Mouse (Mus musculus) forebrain, embryonic 11.5 days (tissue): ENCODE data around the gene Smarcd3. TPM values are rescaled to one million over a fixed set of nuclear protein-coding genes. Genes with fewer than 3 reads are reported as not detected.

ENCODE experiments used
- ATAC-seq: fragments of 200-750 bp; cut with Nextera tagmentation; replicated peaks from 2 replicates; pipeline ENCODE4 v1.8.0; 2017; ENCODE audit warnings: moderate TSS enrichment; ENCODE audit not compliant: low FRiP score
- DNase-seq: peaks from one replicate; pipeline ENCODE4 v3.0.0-alpha.2; 2017; ENCODE audit warnings: low spot score
- H3K27ac ChIP-seq: fragments of 300-500 bp; sonication (generic); 2 replicates; pipeline ENCODE4 v1.5.1; 2014; ENCODE audit warnings: low read depth, low read length
- H3K27me3 ChIP-seq: fragments of 300-500 bp; sonication (generic); 2 replicates; pipeline ENCODE4 v1.6.1; 2014; ENCODE audit warnings: mild to moderate bottlenecking, low read length, mixed read lengths; ENCODE audit not compliant: control insufficient read depth, insufficient read depth
- H3K36me3 ChIP-seq: fragments of 300-500 bp; sonication (generic); 2 replicates; pipeline ENCODE4 v1.6.1; 2014; ENCODE audit warnings: mild to moderate bottlenecking, low read length, moderate library complexity, mixed read lengths; ENCODE audit not compliant: control insufficient read depth, insufficient read depth
- H3K4me1 ChIP-seq: fragments of 300-500 bp; sonication (generic); replicated peaks from 2 replicates; pipeline ENCODE4 v1.6.1; 2014; ENCODE audit warnings: low read length, mixed read lengths; ENCODE audit not compliant: control insufficient read depth, insufficient read depth
- H3K4me2 ChIP-seq: fragments of 300-500 bp; sonication (generic); 2 replicates; pipeline ENCODE4 v1.6.1; 2014; ENCODE audit warnings: low read depth, mild to moderate bottlenecking, low read length, moderate library complexity, mixed read lengths; ENCODE audit not compliant: severe bottlenecking
- H3K4me3 ChIP-seq: fragments of 300-500 bp; sonication (generic); 2 replicates; pipeline ENCODE4 v1.5.1; 2014; ENCODE audit warnings: low read depth, low read length
- H3K9ac ChIP-seq: fragments of 300-500 bp; sonication (generic); 2 replicates; pipeline ENCODE4 v1.6.1; 2014; ENCODE audit warnings: low read length
- H3K9me3 ChIP-seq: fragments of 300-500 bp; sonication (generic); 2 replicates; pipeline ENCODE4 v1.6.1; 2016; ENCODE audit warnings: low read length, mixed read lengths; ENCODE audit not compliant: control insufficient read depth
- WGBS: fragments of 180-500 bp; shearing (Covaris S2); extraction: QIAGEN DNeasy Blood & Tissue Kit; methylation state at CpG from one replicate; pipeline ENCODE4 v1.1.7; 2014; 5-methylcytosine and 5-hydroxymethylcytosine counted together
- polyA plus RNA-seq: library from polyadenylated mRNA; unstranded; fragments of >200 nt; fragmentation: Nextera tagmentation; extraction: Ambion mirVana; gene quantifications from 2 replicates; pipeline ENCODE4 v1.2.1, GENCODE M21; 2014

Smarcd3 gene
- 76.0 and 93.8 TPM in 2 replicates for polyA plus RNA-seq

DNA sequence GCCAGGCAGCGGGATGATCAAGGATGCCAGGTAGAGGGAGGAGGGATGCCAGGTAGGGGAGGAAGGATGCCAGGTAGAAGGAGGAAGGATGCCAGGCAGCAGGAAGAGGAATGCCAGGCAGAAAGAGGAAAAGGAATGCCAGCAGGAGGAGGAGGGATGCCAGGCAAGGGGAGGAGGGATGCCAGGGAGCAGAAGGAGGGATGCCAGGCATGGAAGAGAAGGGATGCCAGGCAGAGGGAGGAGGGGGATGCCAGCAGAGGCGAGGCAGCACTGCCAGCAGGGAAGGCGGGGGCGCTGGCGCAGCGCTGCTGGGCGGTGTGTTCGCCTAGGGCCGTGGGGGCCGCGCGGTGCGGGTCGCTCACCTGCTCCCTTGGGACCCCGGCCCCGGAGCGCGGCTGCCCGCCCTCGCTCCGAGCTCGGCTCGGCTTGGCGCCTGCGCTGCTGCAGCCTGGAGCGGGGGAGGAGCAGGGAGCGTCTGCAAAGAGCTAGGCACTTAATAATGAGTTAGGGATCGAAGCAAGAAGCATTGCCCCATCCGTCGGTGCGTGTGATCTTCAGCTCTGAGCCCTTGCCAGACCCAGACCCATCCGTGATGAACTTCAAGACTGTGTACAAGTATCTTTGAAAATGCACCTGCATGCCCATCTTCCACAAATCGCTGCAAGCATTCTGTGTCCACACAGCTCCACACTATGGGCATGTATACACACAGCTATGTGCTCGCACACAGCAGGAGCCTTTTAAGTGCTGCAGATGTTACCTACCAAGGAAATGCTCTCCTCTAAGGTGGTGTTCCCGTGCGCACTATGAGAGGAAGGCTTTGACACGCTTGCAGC lies at the start of gene Smarcd3:
Smarcd3 (minus strand) TSS at position 426 of the 836 bp plus-strand sequence.
- Histone ChIP-seq H3K9me3 (no peaks in the 10 kb centered on the region), H3K36me3 (no peaks in the 10 kb centered on the region), H3K4me1 (peaks cover 7% of the 10 kb centered on the region), H3K4me2 (peak within 1 kb of the TSS; percentile 83), H3K27me3 (peaks cover 7% of the 10 kb centered on the region; the same call in 1 of the 2 replicates), H3K4me3 (peak within 1 kb of the TSS; percentile 54), H3K27ac (no peak within 1 kb of the TSS), H3K9ac (peak within 1 kb of the TSS; percentile 79)
- ATAC-seq, result peak; percentile 87
- DNase-seq, result peak; percentile 79
- 3% methylated on average over 37 of the region's 37 CpGs for WGBS

DNA sequence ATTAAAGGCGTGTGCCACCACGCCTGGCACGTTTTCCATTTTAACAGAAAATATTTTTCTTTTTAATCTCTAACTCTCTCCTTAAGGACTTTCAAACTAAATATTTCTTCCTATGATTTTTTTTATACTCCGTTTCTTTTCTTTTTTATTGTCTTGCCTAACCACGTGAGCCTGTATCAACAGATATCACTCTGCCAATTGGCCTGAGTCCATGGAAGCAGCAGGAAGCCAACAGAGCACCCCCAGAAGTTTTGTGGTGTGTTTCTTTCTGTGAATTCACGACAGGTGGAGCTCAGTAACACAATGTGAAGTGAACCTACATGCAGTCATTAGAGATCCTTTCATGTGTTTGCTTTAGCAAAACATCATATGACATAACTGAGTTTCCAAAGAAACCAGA lies 37.2 kb upstream of the Smarcd3 start:
- DNase-seq (peak; percentile 7), ATAC-seq (no peak)
- no peak overlapping the region for H3K4me3 ChIP-seq
- no peak overlapping the region for H3K9ac ChIP-seq
- WGBS, result 83% methylated on average over 6 of the region's 6 CpGs
- H3K36me3 ChIP-seq, result no peaks in the 10 kb centered on the region
- H3K9me3 ChIP-seq, result no peaks in the 10 kb centered on the region; the same call in 1 of the 2 replicates
- no peak overlapping the region for H3K4me2 ChIP-seq
- H3K27ac ChIP-seq, result no peak overlapping the region
- no peaks in the 10 kb centered on the region for H3K4me1 ChIP-seq
- H3K27me3 ChIP-seq, result no peaks in the 10 kb centered on the region

DNA sequence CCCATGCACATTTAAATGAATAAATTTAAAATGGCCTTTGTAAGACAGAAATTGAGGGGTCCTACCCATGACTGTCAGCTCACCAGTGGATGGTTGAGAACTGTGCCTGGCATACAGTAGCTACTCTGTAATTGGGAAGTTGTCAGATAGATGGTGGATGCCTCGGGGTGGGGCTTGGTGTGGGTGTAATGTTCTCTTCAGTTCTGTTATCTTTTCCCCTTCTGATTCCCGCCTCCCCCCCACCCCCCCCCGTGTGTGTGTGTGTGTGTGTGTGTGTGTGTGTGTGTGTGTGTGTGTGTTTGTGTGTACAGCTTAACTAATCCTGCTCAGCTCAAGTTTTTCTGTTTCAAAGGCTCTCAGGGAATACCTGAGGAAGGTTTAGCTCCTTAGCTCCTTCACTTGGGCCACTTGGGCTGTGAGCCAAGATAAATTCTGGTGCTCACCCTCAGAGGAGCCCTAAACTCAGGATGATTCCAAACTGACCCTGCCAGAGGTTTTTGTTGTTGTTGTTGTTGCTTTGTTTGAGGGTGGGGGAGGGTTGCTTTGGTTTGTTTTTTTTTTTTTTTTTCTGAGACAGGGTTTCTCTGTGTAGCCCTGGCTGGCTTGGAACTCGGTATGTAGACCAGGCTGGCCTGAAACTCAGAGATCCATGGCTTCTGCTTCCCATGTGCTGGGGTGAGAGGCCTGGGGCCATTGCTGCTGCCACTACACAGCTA lies 35.7 kb upstream of the Smarcd3 start:
- 88% methylated on average over 3 of the region's 4 CpGs for WGBS
- no peaks in the 10 kb centered on the region for H3K4me1 ChIP-seq
- no peaks in the 10 kb centered on the region for H3K27me3 ChIP-seq
- DNase-seq (peak; percentile 16), ATAC-seq (no peak)
- no peaks in the 10 kb centered on the region for H3K36me3 ChIP-seq
- no peak overlapping the region for H3K4me2 ChIP-seq
- H3K9me3 ChIP-seq, result no peaks in the 10 kb centered on the region; the same call in 1 of the 2 replicates
- H3K9ac ChIP-seq, result no peak overlapping the region
- H3K4me3 ChIP-seq, result no peak overlapping the region
- no peak overlapping the region for H3K27ac ChIP-seq

DNA sequence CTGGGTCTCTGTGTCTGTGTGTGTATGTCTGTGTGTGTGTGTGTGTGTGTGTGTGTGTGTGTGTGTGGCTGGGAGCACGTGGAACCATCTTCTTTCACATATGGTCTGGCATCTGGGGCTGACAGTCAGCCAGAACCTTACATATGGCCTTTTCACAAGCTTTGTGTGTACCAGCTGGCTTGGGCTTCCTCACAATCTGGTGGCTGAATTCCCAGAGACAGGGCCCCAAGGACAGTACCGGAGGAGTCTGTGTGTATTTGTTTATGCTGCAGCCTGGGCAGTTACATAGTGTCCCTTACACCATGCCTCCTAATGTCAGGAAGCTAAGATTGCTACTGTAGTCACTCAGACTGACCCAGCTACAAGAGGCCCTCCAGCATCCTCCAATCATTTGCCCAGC lies 32.9 kb upstream of the Smarcd3 start:
- 68% methylated on average over 2 of the region's 2 CpGs for WGBS
- ATAC-seq, result no peak

DNA sequence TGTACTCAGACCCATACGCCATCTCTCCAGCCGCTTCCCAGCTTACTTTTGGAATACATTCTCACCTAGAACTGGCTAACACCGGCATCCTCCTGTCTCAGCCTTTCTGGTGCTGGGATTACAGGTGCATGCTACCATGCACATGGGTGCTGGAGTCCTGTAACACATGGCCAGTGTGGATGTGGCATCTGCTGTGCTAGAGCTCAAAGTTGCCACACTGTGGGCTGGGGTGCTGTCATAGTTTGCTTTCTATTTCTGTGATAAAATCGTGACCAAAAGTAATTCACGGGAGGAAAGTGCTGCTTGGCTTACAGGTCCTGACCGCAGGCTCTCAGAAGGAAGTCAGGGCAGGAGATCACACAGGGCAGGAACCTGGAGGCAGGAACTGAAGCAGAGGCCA lies 30.3 kb upstream of the Smarcd3 start:
- Histone ChIP-seq H3K27me3 (no peaks in the 10 kb centered on the region), H3K9me3 (no peaks in the 10 kb centered on the region), H3K9ac (no peak overlapping the region), H3K4me2 (no peak overlapping the region), H3K4me1 (no peaks in the 10 kb centered on the region), H3K36me3 (no peaks in the 10 kb centered on the region), H3K27ac (no peak overlapping the region), H3K4me3 (no peak overlapping the region)
- DNase-seq (no peak), ATAC-seq (no peak)
- WGBS, result 91% methylated on average over 6 of the region's 6 CpGs

More for the DNA sequence above, 32.9 kb upstream of the Smarcd3 start:
- Histone ChIP-seq H3K4me2 (no peak overlapping the region), H3K36me3 (no peaks in the 10 kb centered on the region), H3K27ac (no peak overlapping the region), H3K9ac (no peak overlapping the region), H3K4me3 (no peak overlapping the region), H3K4me1 (no peaks in the 10 kb centered on the region), H3K9me3 (no peaks in the 10 kb centered on the region), H3K27me3 (no peaks in the 10 kb centered on the region)
- no peak for DNase-seq

DNA sequence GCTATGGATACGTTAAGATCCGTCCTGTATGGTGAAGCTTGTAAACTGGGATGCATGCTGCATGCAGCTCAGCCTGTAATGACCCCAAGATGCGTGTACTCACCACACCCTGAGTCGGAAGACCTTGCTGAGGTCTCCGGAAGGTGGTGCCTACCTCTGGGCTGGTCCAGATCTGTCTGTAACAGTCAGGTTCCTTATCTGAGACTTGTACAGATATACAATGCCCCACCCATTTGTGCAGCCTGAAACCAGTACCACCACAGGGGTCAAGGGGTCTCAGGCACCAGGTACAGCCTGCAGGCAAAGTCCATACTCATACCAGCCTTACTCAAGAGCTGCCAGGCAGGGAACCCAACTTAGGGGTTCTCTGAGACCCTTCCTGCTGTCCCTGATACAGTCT lies 28.6 kb upstream of the Smarcd3 start:
- Histone ChIP-seq H3K36me3 (no peaks in the 10 kb centered on the region), H3K27ac (no peak overlapping the region), H3K4me3 (no peak overlapping the region), H3K4me2 (no peak overlapping the region), H3K27me3 (no peaks in the 10 kb centered on the region), H3K9me3 (no peaks in the 10 kb centered on the region), H3K4me1 (no peaks in the 10 kb centered on the region), H3K9ac (no peak overlapping the region)
- peak; percentile 21 for DNase-seq
- WGBS, result 85% methylated on average over 5 of the region's 5 CpGs
- ATAC-seq, result no peak

DNA sequence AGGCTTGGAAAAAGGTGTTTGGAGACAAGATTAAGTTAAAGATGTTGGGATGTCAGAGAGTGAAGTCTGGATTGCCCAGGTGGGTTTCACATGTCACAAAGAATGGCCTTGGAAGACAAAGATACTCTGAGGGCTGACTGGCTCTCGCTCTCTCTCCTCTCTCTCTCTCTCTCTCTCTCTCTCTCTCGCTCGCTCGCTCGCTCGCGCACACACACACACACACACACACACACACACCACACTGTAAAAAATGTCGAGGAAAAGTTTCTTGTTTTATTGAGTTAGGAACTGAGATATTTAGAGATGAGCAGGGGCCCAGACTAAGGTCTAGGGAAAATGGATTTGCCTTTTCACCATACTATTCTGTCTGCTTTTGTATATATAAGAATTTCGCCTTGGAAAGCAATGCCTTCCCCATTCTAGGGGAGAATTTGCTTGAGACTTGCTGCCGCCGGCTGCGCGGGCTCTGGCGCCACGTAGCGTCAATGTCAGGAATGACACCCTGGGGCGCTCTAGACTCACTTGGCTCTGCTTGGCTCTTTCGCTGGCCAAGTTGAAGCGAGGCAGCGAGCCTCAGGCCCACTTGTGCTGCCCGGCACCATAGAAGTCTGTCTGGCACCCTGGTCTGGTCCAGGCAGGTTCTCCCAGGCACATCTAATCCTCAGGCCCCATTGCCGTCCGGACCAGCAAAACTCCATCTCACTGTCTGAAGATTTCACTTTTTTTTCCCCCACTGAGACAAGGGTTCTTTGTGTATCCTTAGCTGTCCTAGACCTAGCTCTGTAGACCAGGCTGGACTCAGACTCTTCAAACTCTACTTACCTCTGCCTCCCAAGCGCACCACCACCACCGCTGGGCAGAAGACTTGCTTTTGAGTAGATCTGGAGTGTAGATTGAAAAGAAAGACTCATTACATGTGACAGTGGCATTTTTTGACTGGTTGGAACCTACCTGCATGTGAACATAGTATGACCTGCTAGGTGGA lies 27.8 kb upstream of the Smarcd3 start:
- Histone ChIP-seq H3K27ac (no peak overlapping the region), H3K4me1 (no peaks in the 10 kb centered on the region), H3K4me2 (no peak overlapping the region), H3K36me3 (no peaks in the 10 kb centered on the region), H3K4me3 (no peak overlapping the region), H3K9ac (peak overlapping the region; percentile 30; the same call in 1 of the 2 replicates), H3K9me3 (no peaks in the 10 kb centered on the region), H3K27me3 (no peaks in the 10 kb centered on the region)
- ATAC-seq (peak; percentile 63), DNase-seq (peak; percentile 92)
- WGBS, result 32% methylated on average over 25 of the region's 25 CpGs

DNA sequence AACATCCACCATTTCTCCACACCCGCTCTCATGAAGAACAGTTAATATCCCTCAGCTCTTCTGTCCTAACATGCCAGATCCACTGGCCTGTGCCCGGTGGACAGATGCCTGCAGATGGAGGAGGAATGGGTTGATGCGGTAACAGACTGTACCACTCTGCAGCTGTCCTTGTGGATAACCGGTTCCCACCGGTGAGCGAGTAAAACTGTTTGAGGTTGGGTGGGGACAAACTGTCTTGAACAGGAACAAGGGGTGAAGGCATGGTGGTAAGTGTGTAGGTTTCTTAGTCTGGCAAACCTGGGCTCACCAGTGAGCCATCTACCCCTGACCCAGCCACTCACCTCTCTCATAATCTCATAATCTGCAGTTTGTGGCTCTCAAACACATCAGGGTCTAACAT lies 27.1 kb upstream of the Smarcd3 start:
- Histone ChIP-seq H3K4me2 (no peak overlapping the region), H3K9ac (peak overlapping the region; percentile 30; the same call in 1 of the 2 replicates), H3K27me3 (no peaks in the 10 kb centered on the region), H3K27ac (no peak overlapping the region), H3K36me3 (no peaks in the 10 kb centered on the region), H3K4me3 (no peak overlapping the region), H3K9me3 (no peaks in the 10 kb centered on the region), H3K4me1 (no peaks in the 10 kb centered on the region)
- ATAC-seq, result no peak
- WGBS, result 87% methylated on average over 6 of the region's 6 CpGs
- DNase-seq, result no peak
